Mouse (Mus musculus): ENCODE data around the gene Zfp672. TPM values are rescaled to one million over a fixed set of nuclear protein-coding genes. Genes with fewer than 3 reads are reported as not detected.
"Not testable (repeated sequence)": the region's sequence is repeated elsewhere in the genome, so short reads cannot be mapped to it uniquely, and the experiment has no call there.

Zfp672 gene
- polyA plus RNA-seq, 1 experiment: 30.8 TPM

- TF ChIP-seq CTCF (conservative IDR thresholded peaks at IDR 0.05; ENCODE audit: insufficient read depth, insufficient read length, low read depth, low read length) (no peak), POLR2A (IDR thresholded peaks at IDR 0.05; ENCODE audit: low read depth, low read length) (no peak)
- no peaks in the 10 kb centered on the region for H3K36me3 ChIP-seq (ENCODE audit: control insufficient read depth, insufficient read depth, low read length)
- no peak for DNase-seq
- no peaks in the 10 kb centered on the region for H3K27me3 ChIP-seq (replicated peaks; ENCODE audit: control insufficient read depth, insufficient read depth, low read length)
- no peaks in the 10 kb centered on the region for H3K4me1 ChIP-seq (ENCODE audit: control insufficient read depth, insufficient read depth, low read length)
- WGBS: 89% methylated on average over 6 of the region's 6 CpGs
- no peak overlapping the region for H3K27ac ChIP-seq (ENCODE audit: insufficient read depth, low read depth, low read length)
- no peak overlapping the region for H3K4me3 ChIP-seq (ENCODE audit: insufficient read depth, low read depth, low read length)
Measured at GRCm38 (mm10) chr11:58314069-58314468, 16.1 kb downstream of the Zfp672 start.

- no peak overlapping the region for H3K4me3 ChIP-seq (ENCODE audit: insufficient read depth, low read depth, low read length)
- DNase-seq: no peak
- H3K27ac ChIP-seq (ENCODE audit: insufficient read depth, low read depth, low read length): no peak overlapping the region
- 93% methylated on average over 9 of the region's 9 CpGs for WGBS
- H3K36me3 ChIP-seq (ENCODE audit: control insufficient read depth, insufficient read depth, low read length): no peaks in the 10 kb centered on the region
- no peaks in the 10 kb centered on the region for H3K27me3 ChIP-seq (replicated peaks; ENCODE audit: control insufficient read depth, insufficient read depth, low read length)
- no peaks in the 10 kb centered on the region; the same call in 1 of the 2 replicates for H3K4me1 ChIP-seq (ENCODE audit: control insufficient read depth, insufficient read depth, low read length)
- TF ChIP-seq CTCF (conservative IDR thresholded peaks at IDR 0.05; ENCODE audit: insufficient read depth, insufficient read length, low read depth, low read length): no peak
- no peak for TF ChIP-seq POLR2A (IDR thresholded peaks at IDR 0.05; ENCODE audit: low read depth, low read length)
Measured at GRCm38 (mm10) chr11:58308661-58309060, 21.5 kb downstream of the Zfp672 start.

- DNase-seq: peak; percentile 75
- Histone ChIP-seq H3K4me3 (ENCODE audit: insufficient read depth, low read depth, low read length) (peak overlapping the region; percentile 54), H3K36me3 (ENCODE audit: control insufficient read depth, insufficient read depth, low read length) (no peaks in the 10 kb centered on the region), H3K27me3 (replicated peaks; ENCODE audit: control insufficient read depth, insufficient read depth, low read length) (no peaks in the 10 kb centered on the region), H3K27ac (ENCODE audit: insufficient read depth, low read depth, low read length) (peak overlapping the region; percentile 18; the same call in 1 of the 2 replicates), H3K4me1 (ENCODE audit: control insufficient read depth, insufficient read depth, low read length) (no peaks in the 10 kb centered on the region; the same call in 1 of the 2 replicates)
- WGBS: under 1% methylated on average over 42 of the region's 42 CpGs
- no peak for TF ChIP-seq POLR2A (IDR thresholded peaks at IDR 0.05; ENCODE audit: low read depth, low read length)
- 0 out of 2 replicates have a peak, but pooled peaks have one; percentile 29 for TF ChIP-seq CTCF (conservative IDR thresholded peaks at IDR 0.05; ENCODE audit: insufficient read depth, insufficient read length, low read depth, low read length)
Measured at GRCm38 (mm10) chr11:58307411-58308080, 22.6 kb downstream of the Zfp672 start.

- H3K27me3 ChIP-seq (replicated peaks; ENCODE audit: control insufficient read depth, insufficient read depth, low read length): no peaks in the 10 kb centered on the region
- peak; percentile 96 for DNase-seq
- H3K27ac ChIP-seq (ENCODE audit: insufficient read depth, low read depth, low read length): peak within 1 kb of the TSS; percentile 18; the same call in 1 of the 2 replicates
- no peaks in the 10 kb centered on the region; the same call in 1 of the 2 replicates for H3K4me1 ChIP-seq (ENCODE audit: control insufficient read depth, insufficient read depth, low read length)
- no peaks in the 10 kb centered on the region for H3K36me3 ChIP-seq (ENCODE audit: control insufficient read depth, insufficient read depth, low read length)
- peak within 1 kb of the TSS; percentile 54 for H3K4me3 ChIP-seq (ENCODE audit: insufficient read depth, low read depth, low read length)
- no peak for TF ChIP-seq POLR2A (IDR thresholded peaks at IDR 0.05; ENCODE audit: low read depth, low read length)
- no peak for TF ChIP-seq CTCF (conservative IDR thresholded peaks at IDR 0.05; ENCODE audit: insufficient read depth, insufficient read length, low read depth, low read length)
- WGBS: under 1% methylated on average over 34 of the region's 34 CpGs
Measured at GRCm38 (mm10) chr11:58306860-58307308, 23.3 kb downstream of the Zfp672 start, which contains the start of gene Zfp692. Zfp692 (plus strand) TSS chr11:58307069.

GRCm38 (mm10) chr11:58305299-58305698 lies 24.8 kb downstream of the Zfp672 start:
- not testable (repeated sequence) for H3K36me3 ChIP-seq (ENCODE audit: control insufficient read depth, insufficient read depth, low read length); H3K27me3 ChIP-seq (replicated peaks; ENCODE audit: control insufficient read depth, insufficient read depth, low read length); H3K27ac ChIP-seq (ENCODE audit: insufficient read depth, low read depth, low read length); DNase-seq; H3K4me1 ChIP-seq (ENCODE audit: control insufficient read depth, insufficient read depth, low read length); H3K4me3 ChIP-seq (ENCODE audit: insufficient read depth, low read depth, low read length)
- 92% methylated on average over 8 of the region's 8 CpGs for WGBS

- H3K4me3 ChIP-seq (ENCODE audit: insufficient read depth, low read depth, low read length): no peak overlapping the region
- no peak for TF ChIP-seq CTCF (conservative IDR thresholded peaks at IDR 0.05; ENCODE audit: insufficient read depth, insufficient read length, low read depth, low read length)
- no peak for TF ChIP-seq POLR2A (IDR thresholded peaks at IDR 0.05; ENCODE audit: low read depth, low read length)
- no peak for DNase-seq
- H3K36me3 ChIP-seq (ENCODE audit: control insufficient read depth, insufficient read depth, low read length): no peaks in the 10 kb centered on the region
- no peak overlapping the region for H3K27ac ChIP-seq (ENCODE audit: insufficient read depth, low read depth, low read length)
- H3K27me3 ChIP-seq (replicated peaks; ENCODE audit: control insufficient read depth, insufficient read depth, low read length): no peaks in the 10 kb centered on the region
- H3K4me1 ChIP-seq (ENCODE audit: control insufficient read depth, insufficient read depth, low read length): no peaks in the 10 kb centered on the region; the same call in 1 of the 2 replicates
- 35% methylated on average over 7 of the region's 7 CpGs for WGBS
Measured at GRCm38 (mm10) chr11:58303594-58303993, 26.5 kb downstream of the Zfp672 start.

- Histone ChIP-seq H3K27ac (ENCODE audit: insufficient read depth, low read depth, low read length) (peak overlapping the region; percentile 12; the same call in 1 of the 2 replicates), H3K27me3 (replicated peaks; ENCODE audit: control insufficient read depth, insufficient read depth, low read length) (no peaks in the 10 kb centered on the region), H3K4me1 (ENCODE audit: control insufficient read depth, insufficient read depth, low read length) (no peaks in the 10 kb centered on the region; the same call in 1 of the 2 replicates), H3K36me3 (ENCODE audit: control insufficient read depth, insufficient read depth, low read length) (no peaks in the 10 kb centered on the region), H3K4me3 (ENCODE audit: insufficient read depth, low read depth, low read length) (peak overlapping the region; percentile 52)
- no peak for DNase-seq
- WGBS: 3% methylated on average over 26 of the region's 26 CpGs
- no peak for TF ChIP-seq CTCF (conservative IDR thresholded peaks at IDR 0.05; ENCODE audit: insufficient read depth, insufficient read length, low read depth, low read length)
- TF ChIP-seq POLR2A (IDR thresholded peaks at IDR 0.05; ENCODE audit: low read depth, low read length): no peak
Measured at GRCm38 (mm10) chr11:58302774-58303445, 27.2 kb downstream of the Zfp672 start.
